Mouse (Mus musculus): ENCODE measurements at regions not wholly inside any gene's neighbourhood (a gene's known extent, or its start where the extent isn't known, plus 50 kb on each side); places are given as distances from the start of the nearest gene placed in this dataset.

GRCm38 (mm10) chr4:105456955-105457621 lies 299.9 kb downstream of the Plpp3 start:
- DNase-seq (ENCODE audit: low read depth in 1 of 2, low spot score in 2 of 2), result no peak

DNA sequence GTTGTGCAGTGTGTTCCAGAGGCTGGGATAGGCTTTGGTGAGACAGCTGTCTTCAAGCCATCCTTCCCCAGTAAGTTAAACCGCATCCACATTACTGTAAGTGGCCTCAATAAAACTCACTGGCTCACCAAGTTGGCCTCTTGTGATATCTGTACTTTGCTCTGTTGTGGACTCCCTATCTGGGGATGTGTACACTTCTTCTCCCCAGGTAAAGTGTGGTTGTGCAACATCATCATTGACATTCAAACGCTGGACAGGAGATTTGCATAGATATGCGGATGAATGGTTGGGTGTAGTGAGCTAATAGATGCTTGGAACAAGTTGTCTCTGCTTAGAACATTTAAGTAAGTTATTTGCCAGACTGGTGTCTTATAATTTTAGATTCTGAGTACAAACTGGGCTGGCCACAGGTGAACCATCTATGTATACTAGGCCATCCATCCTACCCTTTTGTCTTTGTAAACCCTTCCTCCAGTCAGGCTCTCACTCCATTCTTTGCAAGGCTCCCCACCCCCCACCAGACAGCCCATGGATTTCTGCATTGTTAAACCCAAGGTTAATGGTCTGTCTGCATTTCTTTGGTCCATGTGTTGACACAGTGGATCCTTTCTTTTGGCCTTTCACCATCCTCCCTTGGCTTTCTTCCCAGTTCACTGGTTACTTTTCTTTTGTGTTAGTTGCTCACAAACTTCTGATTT lies 303.0 kb downstream of the Plpp3 start:
- DNase-seq (ENCODE audit: low read depth in 1 of 2, low spot score in 2 of 2), result no peak

- DNase-seq (ENCODE audit: low read depth in 1 of 2, low spot score in 2 of 2), result no peak
Observed at GRCm38 (mm10) chr4:105460689-105461005, 303.5 kb downstream of the Plpp3 start.

- no peak for DNase-seq (ENCODE audit: low read depth in 1 of 2, low spot score in 2 of 2)
Observed at GRCm38 (mm10) chr4:105467811-105468210, 310.7 kb downstream of the Plpp3 start.

- DNase-seq (ENCODE audit: low read depth in 1 of 2, low spot score in 2 of 2), result no peak
Observed at GRCm38 (mm10) chr4:105469300-105469821, 312.2 kb downstream of the Plpp3 start.

GRCm38 (mm10) chr4:105474765-105475560 lies 314.7 kb upstream of the Gm12728 start:
- DNase-seq (ENCODE audit: low read depth in 1 of 2, low spot score in 2 of 2), result no peak

GRCm38 (mm10) chr4:105476332-105476731 lies 313.3 kb upstream of the Gm12728 start:
- DNase-seq (ENCODE audit: low read depth in 1 of 2, low spot score in 2 of 2), result no peak

GRCm38 (mm10) chr4:105486376-105486775 lies 303.3 kb upstream of the Gm12728 start:
- no peak for DNase-seq (ENCODE audit: low read depth in 1 of 2, low spot score in 2 of 2)

DNA sequence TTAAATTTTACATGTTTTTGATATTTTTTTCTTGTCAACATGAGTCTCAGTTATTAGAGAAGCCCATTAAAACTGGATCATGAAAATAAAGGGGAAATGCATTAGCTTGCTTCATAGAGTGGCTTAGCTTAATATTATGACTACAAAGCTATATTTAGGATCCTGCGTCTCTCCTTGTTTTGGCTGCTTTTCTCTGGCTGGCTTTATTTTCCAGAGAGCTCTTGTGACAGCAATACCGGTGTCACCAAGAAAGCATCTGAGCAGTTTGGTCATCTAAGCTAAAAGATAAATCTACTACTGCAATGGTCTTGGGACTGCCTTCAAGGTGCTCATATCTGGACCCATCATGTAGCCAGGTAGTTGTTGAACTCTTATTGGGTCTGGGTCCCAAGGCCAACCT lies 293.5 kb upstream of the Gm12728 start:
- DNase-seq (ENCODE audit: low read depth in 1 of 2, low spot score in 2 of 2), result no peak

DNA sequence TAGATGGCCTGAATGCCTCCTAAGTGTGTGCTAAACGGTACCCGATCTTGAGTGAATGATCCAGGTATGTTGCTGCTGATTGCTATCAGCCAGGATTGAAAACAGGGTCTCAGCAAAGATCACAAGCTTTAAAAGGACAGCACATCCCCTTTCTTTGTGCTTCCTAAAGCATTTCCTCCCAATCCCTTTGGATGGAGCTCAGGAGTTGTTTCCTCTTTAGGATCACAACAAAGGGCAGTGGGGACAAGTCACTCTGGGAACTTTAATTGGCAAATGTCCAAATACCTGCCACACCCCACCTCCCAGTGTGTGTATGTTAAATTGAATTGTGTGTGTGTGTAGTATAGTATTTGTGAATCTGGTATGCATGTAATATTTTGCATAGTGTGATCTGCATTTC lies 283.5 kb upstream of the Gm12728 start:
- DNase-seq (ENCODE audit: low read depth in 1 of 2, low spot score in 2 of 2), result no peak

GRCm38 (mm10) chr4:105507221-105507620 lies 282.4 kb upstream of the Gm12728 start:
- no peak for DNase-seq (ENCODE audit: low read depth in 1 of 2, low spot score in 2 of 2)

- DNase-seq (ENCODE audit: low read depth in 1 of 2, low spot score in 2 of 2), result no peak
Observed at GRCm38 (mm10) chr4:105509091-105509490, 280.6 kb upstream of the Gm12728 start.

GRCm38 (mm10) chr4:105510406-105510805 lies 279.3 kb upstream of the Gm12728 start:
- no peak for DNase-seq (ENCODE audit: low read depth in 1 of 2, low spot score in 2 of 2)

GRCm38 (mm10) chr4:105525135-105525534 lies 264.5 kb upstream of the Gm12728 start:
- no peak for DNase-seq (ENCODE audit: low read depth in 1 of 2, low spot score in 2 of 2)

- DNase-seq (ENCODE audit: low read depth in 1 of 2, low spot score in 2 of 2), result no peak
Observed at GRCm38 (mm10) chr4:105526755-105527154, 262.9 kb upstream of the Gm12728 start.

DNA sequence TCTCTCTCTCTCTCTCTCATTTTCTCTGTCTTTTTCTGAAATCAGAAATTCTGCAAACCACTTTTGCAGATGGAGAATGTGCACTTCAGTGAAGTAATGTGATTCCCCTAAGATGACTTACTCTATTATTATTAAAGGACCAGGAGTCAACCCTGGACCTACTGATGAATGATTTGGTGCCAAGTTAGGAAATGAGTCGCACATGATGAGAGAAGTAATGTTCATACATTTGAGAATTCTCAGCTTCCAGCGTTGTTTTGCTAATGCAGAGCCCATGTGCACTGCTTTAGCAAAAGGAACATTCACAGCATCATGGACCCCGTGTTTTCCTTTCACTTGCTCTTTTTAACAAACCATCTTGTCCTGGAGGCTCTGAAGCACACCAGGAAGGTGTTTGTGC lies 262.4 kb upstream of the Gm12728 start:
- DNase-seq (ENCODE audit: low read depth in 1 of 2, low spot score in 2 of 2), result no peak

GRCm38 (mm10) chr4:105531651-105532425 lies 257.8 kb upstream of the Gm12728 start:
- DNase-seq (ENCODE audit: low read depth in 1 of 2, low spot score in 2 of 2), result no peak

- DNase-seq (ENCODE audit: low read depth in 1 of 2, low spot score in 2 of 2), result no peak
Observed at GRCm38 (mm10) chr4:105535451-105535850, 254.2 kb upstream of the Gm12728 start.

DNA sequence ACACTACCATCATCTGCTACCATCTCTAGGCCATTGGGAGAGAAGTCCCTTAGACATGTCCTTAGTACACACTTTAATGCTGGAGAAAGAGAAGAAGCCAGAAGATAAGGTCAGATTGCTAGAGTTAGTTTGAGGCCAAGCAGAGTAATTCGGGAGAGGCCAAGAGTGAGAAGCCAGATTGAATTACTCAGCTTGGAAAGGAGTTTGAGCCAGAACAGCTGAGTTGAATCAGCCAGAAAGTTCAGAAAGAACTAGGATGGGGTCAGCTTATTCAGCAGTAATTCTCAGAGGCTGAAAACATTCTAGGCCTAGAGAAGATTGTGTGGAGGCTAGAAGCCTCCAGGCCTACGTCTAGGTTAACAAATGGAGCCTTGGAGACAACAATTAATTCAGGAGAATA lies 244.2 kb upstream of the Gm12728 start:
- DNase-seq (ENCODE audit: low read depth in 1 of 2, low spot score in 2 of 2), result no peak

GRCm38 (mm10) chr4:105549744-105550440 lies 239.8 kb upstream of the Gm12728 start:
- no peak for DNase-seq (ENCODE audit: low read depth in 1 of 2, low spot score in 2 of 2)
